ENCODE assay signal across 8 mouse cellular contexts in the genomic region with DNA sequence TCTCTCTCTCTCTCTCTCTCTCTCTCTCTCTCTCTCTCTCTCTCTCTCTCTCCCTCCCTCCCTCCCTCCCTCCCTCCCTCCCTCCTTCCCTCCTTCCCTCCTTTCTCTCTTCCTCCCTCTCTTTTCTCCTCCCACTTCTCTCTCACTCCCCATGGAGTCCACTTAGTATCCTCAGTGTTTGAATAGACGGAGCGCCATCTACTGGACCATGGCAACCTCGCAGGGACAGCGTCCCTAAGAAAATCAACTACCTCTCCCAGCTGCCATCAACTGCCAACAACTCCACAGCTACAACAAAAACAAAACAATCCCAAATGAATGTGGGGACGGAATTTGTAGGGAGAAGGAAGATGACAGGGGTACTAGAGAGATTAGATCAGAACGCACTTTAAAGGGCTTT.
DNase-seq lines count a peak whose midpoint lies in the region; ATAC-seq and TF ChIP-seq lines count a peak whose summit lies in the region.

No protein-coding gene starts in this region.

- H3K27me3 ChIP-seq in forebrain, embryonic 11.5 days (ENCODE audit: control insufficient read depth, insufficient read depth, low read length): no peaks in the 10 kb centered on the region
- no peaks in the 10 kb centered on the region for H3K27me3 ChIP-seq in forebrain, embryonic 12.5 days
- H3K27me3 ChIP-seq in forebrain, embryonic 16.5 days (replicated peaks; ENCODE audit: control insufficient read depth, insufficient read depth, low read length): no peaks in the 10 kb centered on the region
- H3K27me3 ChIP-seq in spleen, adult 2 months (ENCODE audit: control insufficient read depth, insufficient read depth, low read length): no peaks in the 10 kb centered on the region

- H3K36me3 ChIP-seq in forebrain, embryonic 11.5 days (ENCODE audit: control insufficient read depth, insufficient read depth, low read length): no peaks in the 10 kb centered on the region
- H3K36me3 ChIP-seq in forebrain, embryonic 12.5 days (replicated peaks): no peaks in the 10 kb centered on the region
- no peaks in the 10 kb centered on the region for H3K36me3 ChIP-seq in forebrain, embryonic 16.5 days (ENCODE audit: control insufficient read depth, insufficient read depth)
- no peaks in the 10 kb centered on the region for H3K36me3 ChIP-seq in spleen, adult 2 months (ENCODE audit: control insufficient read depth, insufficient read depth, low read length)

- DNase-seq in forebrain, embryonic 11.5 days (ENCODE audit: low spot score): peak; percentile 80
- DNase-seq in brain, embryonic 14.5 days (ENCODE audit: low read depth): peak; percentile 81
- DNase-seq in induced T-regulatory cell, adult 2 months (ENCODE audit: low read depth): peak; percentile 80
- DNase-seq in left cerebral cortex, adult 11 months (ENCODE audit: low spot score): peak; percentile 57
- DNase-seq in spleen, adult 2 months (ENCODE audit: low read depth in 1 of 2, low spot score in 2 of 2): peak in 1 of 2 experiments; percentile 63

- H3K9me3 ChIP-seq in forebrain, embryonic 11.5 days (ENCODE audit: control insufficient read depth, low read length): no peaks in the 10 kb centered on the region
- no peaks in the 10 kb centered on the region for H3K9me3 ChIP-seq in forebrain, embryonic 12.5 days
- H3K9me3 ChIP-seq in forebrain, embryonic 16.5 days (ENCODE audit: control insufficient read depth, low read length): no peaks in the 10 kb centered on the region

- H3K9ac ChIP-seq in forebrain, embryonic 11.5 days (ENCODE audit: low read length): no peak overlapping the region
- no peak overlapping the region for H3K9ac ChIP-seq in forebrain, embryonic 12.5 days
- no peak overlapping the region for H3K9ac ChIP-seq in forebrain, embryonic 16.5 days (replicated peaks; ENCODE audit: low read depth, low read length)

- WGBS in forebrain, embryonic 11.5 days: 5% methylated on average over 6 of the region's 6 CpGs
- 6% methylated on average over 6 of the region's 6 CpGs for WGBS in forebrain, embryonic 12.5 days
- 6% methylated on average over 6 of the region's 6 CpGs for WGBS in forebrain, embryonic 16.5 days
- 11% methylated on average over 6 of the region's 6 CpGs for WGBS in spleen, adult 2 months

- no peak overlapping the region for H3K27ac ChIP-seq in forebrain, embryonic 11.5 days (ENCODE audit: low read depth, low read length)
- H3K27ac ChIP-seq in forebrain, embryonic 12.5 days: no peak overlapping the region
- no peak overlapping the region for H3K27ac ChIP-seq in forebrain, embryonic 16.5 days (ENCODE audit: low read length)
- no peak overlapping the region for H3K27ac ChIP-seq in spleen, adult 2 months (ENCODE audit: insufficient read depth, low read length)

- TF ChIP-seq POLR2A in brain, embryonic 14.5 days (IDR thresholded peaks at IDR 0.05; ENCODE audit: borderline replicate concordance, extremely low read depth, insufficient read depth, insufficient read length, poor library complexity, severe bottlenecking): no peak
- TF ChIP-seq POLR2A in spleen, adult 2 months (IDR thresholded peaks at IDR 0.05; ENCODE audit: low read depth, low read length): no peak

- no peak overlapping the region for H3K4me3 ChIP-seq in forebrain, embryonic 11.5 days (ENCODE audit: low read depth, low read length)
- H3K4me3 ChIP-seq in forebrain, embryonic 12.5 days (replicated peaks): no peak overlapping the region
- H3K4me3 ChIP-seq in forebrain, embryonic 16.5 days (replicated peaks; ENCODE audit: low read length): no peak overlapping the region
- H3K4me3 ChIP-seq in spleen, adult 2 months (ENCODE audit: extremely low read depth, insufficient read depth, insufficient read length): no peak overlapping the region

- ATAC-seq in forebrain, embryonic 11.5 days (replicated peaks; ENCODE audit: low FRiP score): peak; percentile 69
- no peak for ATAC-seq in forebrain, embryonic 12.5 days (ENCODE audit: low FRiP score)
- 0 out of 2 replicates have a peak, but pooled peaks have one; percentile 29 for ATAC-seq in forebrain, embryonic 16.5 days
- ATAC-seq in megakaryocyte progenitor cell, adult 5-6 weeks (replicated peaks; ENCODE audit: poor library complexity): peak; percentile 84

- TF ChIP-seq CTCF in brain, embryonic 14.5 days (IDR thresholded peaks at IDR 0.05; ENCODE audit: borderline replicate concordance, extremely low read depth, insufficient read depth, insufficient read length): peak; percentile 77; the same call in 1 of the 2 replicates
- peak; percentile 67; the same call in 1 of the 2 replicates for TF ChIP-seq CTCF in spleen, adult 2 months (IDR thresholded peaks at IDR 0.05; ENCODE audit: extremely low read depth, insufficient read depth, insufficient read length, insufficient replicate concordance)

- H3K4me2 ChIP-seq in forebrain, embryonic 11.5 days (ENCODE audit: low read depth, low read length, severe bottlenecking): no peak overlapping the region
- no peak overlapping the region for H3K4me2 ChIP-seq in forebrain, embryonic 12.5 days
- H3K4me2 ChIP-seq in forebrain, embryonic 16.5 days (ENCODE audit: low read length): no peak overlapping the region

- H3K4me1 ChIP-seq in forebrain, embryonic 11.5 days (replicated peaks; ENCODE audit: control insufficient read depth, insufficient read depth, low read length): 0 out of 2 replicates have a peak, but pooled peaks cover 4% of the 10 kb centered on the region
- H3K4me1 ChIP-seq in forebrain, embryonic 12.5 days: peaks cover 9% of the 10 kb centered on the region
- peaks cover 13% of the 10 kb centered on the region for H3K4me1 ChIP-seq in forebrain, embryonic 16.5 days (replicated peaks; ENCODE audit: control insufficient read depth, insufficient read depth, low read length)
- H3K4me1 ChIP-seq in spleen, adult 2 months (ENCODE audit: control insufficient read depth, insufficient read depth, insufficient read length): no peaks in the 10 kb centered on the region; the same call in 1 of the 2 replicates
